Mouse (Mus musculus): ENCODE results near the gene Tdg. TPM values are rescaled to one million over a fixed set of nuclear protein-coding genes. Genes with fewer than 3 reads are reported as not detected.

The Tdg gene
- polyA plus RNA-seq, 1 experiment from 2014 or later = 59.4 TPM

GRCm38 (mm10) chr10:82663289-82663688 is 33.7 kb downstream of the Tdg start:
- Histone ChIP-seq H3K4me3 (no peak overlapping the region), H3K27ac (no peak overlapping the region), H3K27me3 (no peaks in the 10 kb centered on the region), H3K4me2 (no peak overlapping the region), H3K4me1 (replicated peaks) (peaks cover 7% of the 10 kb centered on the region), H3K9me3 (replicated peaks) (no peaks in the 10 kb centered on the region), H3K9ac (no peak overlapping the region), H3K36me3 (no peaks in the 10 kb centered on the region)
- no peak for ATAC-seq (replicated peaks; ENCODE audit: insufficient number of reproducible peaks, insufficient read depth, low FRiP score, low read depth)
- WGBS = 79% methylated on average over 2 of the region's 2 CpGs

- H3K36me3 ChIP-seq = no peaks in the 10 kb centered on the region
- H3K4me2 ChIP-seq = no peak overlapping the region
- H3K9me3 ChIP-seq (replicated peaks) = no peaks in the 10 kb centered on the region
- no peak for ATAC-seq (replicated peaks; ENCODE audit: insufficient number of reproducible peaks, insufficient read depth, low FRiP score, low read depth)
- H3K4me1 ChIP-seq (replicated peaks) = peaks cover 7% of the 10 kb centered on the region
- no peaks in the 10 kb centered on the region for H3K27me3 ChIP-seq
- no peak overlapping the region for H3K4me3 ChIP-seq
- no peak overlapping the region for H3K9ac ChIP-seq
- no peak overlapping the region for H3K27ac ChIP-seq
- WGBS = 56% methylated on average over 3 of the region's 3 CpGs
Measured at GRCm38 (mm10) chr10:82665951-82666350, 36.3 kb downstream of the Tdg start.

GRCm38 (mm10) chr10:82666436-82667234 is 37.0 kb downstream of the Tdg start:
- H3K9ac ChIP-seq = no peak overlapping the region; the same call in 1 of the 2 replicates
- ATAC-seq (replicated peaks; ENCODE audit: insufficient number of reproducible peaks, insufficient read depth, low FRiP score, low read depth) = peak; percentile 76
- H3K9me3 ChIP-seq (replicated peaks) = no peaks in the 10 kb centered on the region
- peak overlapping the region; percentile 68 for H3K4me2 ChIP-seq
- peak overlapping the region; percentile 36 for H3K4me3 ChIP-seq
- H3K36me3 ChIP-seq = no peaks in the 10 kb centered on the region
- peaks cover 7% of the 10 kb centered on the region for H3K4me1 ChIP-seq (replicated peaks)
- no peaks in the 10 kb centered on the region for H3K27me3 ChIP-seq
- WGBS = 9% methylated on average over 22 of the region's 22 CpGs
- H3K27ac ChIP-seq = no peak overlapping the region

GRCm38 (mm10) chr10:82670205-82670604 is 40.6 kb downstream of the Tdg start:
- Histone ChIP-seq H3K36me3 (no peaks in the 10 kb centered on the region), H3K27ac (no peak overlapping the region), H3K9me3 (replicated peaks) (no peaks in the 10 kb centered on the region), H3K4me1 (replicated peaks) (peaks cover 7% of the 10 kb centered on the region), H3K4me2 (no peak overlapping the region), H3K9ac (no peak overlapping the region), H3K4me3 (no peak overlapping the region), H3K27me3 (no peaks in the 10 kb centered on the region)
- WGBS = 78% methylated on average over 6 of the region's 6 CpGs
- ATAC-seq (replicated peaks; ENCODE audit: insufficient number of reproducible peaks, insufficient read depth, low FRiP score, low read depth) = no peak

GRCm38 (mm10) chr10:82676949-82677348 is 47.3 kb downstream of the Tdg start:
- 73% methylated on average over 6 of the region's 6 CpGs for WGBS

GRCm38 (mm10) chr10:82680769-82681168 is 51.1 kb downstream of the Tdg start:
- Histone ChIP-seq H3K4me1 (replicated peaks) (no peaks in the 10 kb centered on the region), H3K4me2 (no peak overlapping the region), H3K36me3 (no peaks in the 10 kb centered on the region), H3K27ac (no peak overlapping the region), H3K27me3 (no peaks in the 10 kb centered on the region), H3K9ac (no peak overlapping the region), H3K9me3 (replicated peaks) (no peaks in the 10 kb centered on the region), H3K4me3 (no peak overlapping the region)
- 88% methylated on average over 5 of the region's 5 CpGs for WGBS
- ATAC-seq (replicated peaks; ENCODE audit: insufficient number of reproducible peaks, insufficient read depth, low FRiP score, low read depth) = no peak

More at GRCm38 (mm10) chr10:82676949-82677348, 47.3 kb downstream of the Tdg start:
- Histone ChIP-seq H3K4me3 (no peak overlapping the region), H3K4me2 (no peak overlapping the region), H3K9me3 (replicated peaks) (no peaks in the 10 kb centered on the region), H3K27me3 (no peaks in the 10 kb centered on the region), H3K36me3 (no peaks in the 10 kb centered on the region), H3K27ac (no peak overlapping the region), H3K4me1 (replicated peaks) (no peaks in the 10 kb centered on the region), H3K9ac (no peak overlapping the region)
- ATAC-seq (replicated peaks; ENCODE audit: insufficient number of reproducible peaks, insufficient read depth, low FRiP score, low read depth) = no peak

- Histone ChIP-seq H3K4me3 (no peak overlapping the region), H3K27me3 (no peaks in the 10 kb centered on the region), H3K9ac (no peak overlapping the region), H3K4me1 (replicated peaks) (no peaks in the 10 kb centered on the region), H3K4me2 (no peak overlapping the region), H3K27ac (no peak overlapping the region), H3K36me3 (no peaks in the 10 kb centered on the region), H3K9me3 (replicated peaks) (no peaks in the 10 kb centered on the region)
- 81% methylated on average over 7 of the region's 7 CpGs for WGBS
- no peak for ATAC-seq (replicated peaks; ENCODE audit: insufficient number of reproducible peaks, insufficient read depth, low FRiP score, low read depth)
Measured at GRCm38 (mm10) chr10:82681639-82682038, 52.0 kb downstream of the Tdg start.

- no peak for ATAC-seq (replicated peaks; ENCODE audit: insufficient number of reproducible peaks, insufficient read depth, low FRiP score, low read depth)
- no peak overlapping the region for H3K9ac ChIP-seq
Measured at GRCm38 (mm10) chr10:82685440-82685839, 55.8 kb downstream of the Tdg start.

GRCm38 (mm10) chr10:82689681-82690211 is 60.1 kb downstream of the Tdg start:
- Histone ChIP-seq H3K27me3 (peaks cover 3% of the 10 kb centered on the region; the same call in 1 of the 2 replicates), H3K4me1 (replicated peaks) (peaks cover 17% of the 10 kb centered on the region), H3K27ac (peak overlapping the region; percentile 62), H3K9me3 (replicated peaks) (no peaks in the 10 kb centered on the region), H3K4me3 (peak overlapping the region; percentile 38), H3K4me2 (peak overlapping the region; percentile 62), H3K9ac (peak overlapping the region; percentile 44; the same call in 1 of the 2 replicates), H3K36me3 (no peaks in the 10 kb centered on the region)
- WGBS = 49% methylated on average over 7 of the region's 7 CpGs
- no peak for ATAC-seq (replicated peaks; ENCODE audit: insufficient number of reproducible peaks, insufficient read depth, low FRiP score, low read depth)

More at GRCm38 (mm10) chr10:82685440-82685839, 55.8 kb downstream of the Tdg start:
- no peak overlapping the region for H3K4me2 ChIP-seq
- H3K27me3 ChIP-seq = peaks cover 3% of the 10 kb centered on the region; the same call in 1 of the 2 replicates
- 36% methylated on average over 2 of the region's 2 CpGs for WGBS
- no peaks in the 10 kb centered on the region for H3K36me3 ChIP-seq
- H3K4me1 ChIP-seq (replicated peaks) = peaks cover 11% of the 10 kb centered on the region
- H3K4me3 ChIP-seq = no peak overlapping the region
- H3K9me3 ChIP-seq (replicated peaks) = no peaks in the 10 kb centered on the region
- H3K27ac ChIP-seq = no peak overlapping the region

- Histone ChIP-seq H3K27ac (peak within 1 kb of the TSS; percentile 62), H3K4me3 (peak within 1 kb of the TSS; percentile 38), H3K9me3 (replicated peaks) (no peaks in the 10 kb centered on the region), H3K4me2 (peak within 1 kb of the TSS; percentile 62), H3K36me3 (no peaks in the 10 kb centered on the region), H3K27me3 (peaks cover 3% of the 10 kb centered on the region; the same call in 1 of the 2 replicates), H3K4me1 (replicated peaks) (peaks cover 17% of the 10 kb centered on the region), H3K9ac (peak within 1 kb of the TSS; percentile 44; the same call in 1 of the 2 replicates)
- peak; percentile 67; the same call in 1 of the 2 replicates for ATAC-seq (replicated peaks; ENCODE audit: insufficient number of reproducible peaks, insufficient read depth, low FRiP score, low read depth)
- WGBS = 4% methylated on average over 14 of the region's 14 CpGs
Measured at GRCm38 (mm10) chr10:82690494-82690893, 60.9 kb downstream of the Tdg start, which contains the start of gene Glt8d2. TSS of gene Glt8d2 (minus strand) at chr10:82690650.

GRCm38 (mm10) chr10:82695956-82696355 is 66.3 kb downstream of the Tdg start, which contains the start of gene Hcfc2:
TSS of gene Hcfc2 (plus strand) at chr10:82696160.
- Histone ChIP-seq H3K27ac (peak within 1 kb of the TSS; percentile 67), H3K4me1 (replicated peaks) (peaks cover 20% of the 10 kb centered on the region)
- no peak for ATAC-seq (replicated peaks; ENCODE audit: insufficient number of reproducible peaks, insufficient read depth, low FRiP score, low read depth)

More at GRCm38 (mm10) chr10:82695956-82696355, 66.3 kb downstream of the Tdg start, which contains the start of gene Hcfc2:
- Histone ChIP-seq H3K9me3 (replicated peaks) (no peaks in the 10 kb centered on the region), H3K27me3 (no peaks in the 10 kb centered on the region), H3K36me3 (no peaks in the 10 kb centered on the region), H3K4me2 (no peak within 1 kb of the TSS), H3K4me3 (no peak within 1 kb of the TSS), H3K9ac (no peak within 1 kb of the TSS)
- WGBS = 64% methylated on average over 5 of the region's 5 CpGs

Data from heart, embryonic 15.5 days (tissue).